Mouse (Mus musculus) liver, embryonic 16.5 days (tissue): ENCODE measurements at regions not wholly inside any gene's neighbourhood (a gene's known extent, or its start where the extent isn't known, plus 50 kb on each side); places are given as distances from the start of the nearest gene placed in this dataset.

ENCODE experiments used
- ATAC-seq: fragments of 200-750 bp; cut with Nextera tagmentation; 2 replicates; pipeline ENCODE4 v1.8.0; 2017; ENCODE audit warnings: low read depth, mild to moderate bottlenecking, moderate number of reproducible peaks, moderate library complexity
- H3K27ac ChIP-seq: fragments of 300-500 bp; sonication (generic); 2 replicates; pipeline ENCODE4 v1.5.1; 2014; ENCODE audit warnings: mild to moderate bottlenecking, low read length
- H3K27me3 ChIP-seq: fragments of 300-500 bp; sonication (generic); 2 replicates; pipeline ENCODE4 v1.6.1; 2014; ENCODE audit warnings: low read depth, low read length, mixed read lengths; ENCODE audit not compliant: control insufficient read depth, insufficient read depth
- H3K36me3 ChIP-seq: fragments of 300-500 bp; sonication (generic); 2 replicates; pipeline ENCODE4 v1.6.1; 2014; ENCODE audit warnings: mild to moderate bottlenecking; ENCODE audit not compliant: control insufficient read depth, insufficient read depth
- H3K4me1 ChIP-seq: fragments of 300-500 bp; sonication (generic); 2 replicates; pipeline ENCODE4 v1.6.1; 2014; ENCODE audit warnings: low read depth, low read length, mixed read lengths; ENCODE audit not compliant: control insufficient read depth
- H3K4me2 ChIP-seq: fragments of 300-500 bp; sonication (generic); 2 replicates; pipeline ENCODE4 v1.6.1; 2014; ENCODE audit warnings: low read depth, low read length, mixed read lengths
- H3K4me3 ChIP-seq: fragments of 300-500 bp; sonication (generic); 2 replicates; pipeline ENCODE4 v1.5.1; 2014; ENCODE audit warnings: low read depth, mild to moderate bottlenecking, low read length
- H3K9ac ChIP-seq: fragments of 300-500 bp; sonication (generic); 2 replicates; pipeline ENCODE4 v1.6.1; 2014; ENCODE audit warnings: low read depth, low read length
- H3K9me3 ChIP-seq: fragments of 300-500 bp; sonication (generic); replicated peaks from 2 replicates; pipeline ENCODE4 v1.6.1; 2016; ENCODE audit warnings: low read length; ENCODE audit not compliant: control insufficient read depth
- WGBS: fragments of 180-500 bp; shearing (Covaris S2); extraction: QIAGEN DNeasy Blood & Tissue Kit; methylation state at CpG from one replicate; pipeline ENCODE4 v1.1.7; 2014; ENCODE audit not compliant: insufficient replicate concordance; 5-methylcytosine and 5-hydroxymethylcytosine counted together

- no peak overlapping the region for H3K4me2 ChIP-seq
- no peak overlapping the region for H3K27ac ChIP-seq
- peaks cover 7% of the 10 kb centered on the region; the same call in 1 of the 2 replicates for H3K27me3 ChIP-seq
- no peaks in the 10 kb centered on the region; the same call in none of the 2 replicates for H3K4me1 ChIP-seq
- H3K4me3 ChIP-seq: no peak overlapping the region
- no peak for ATAC-seq
- WGBS: 89% methylated on average over 4 of the region's 4 CpGs
- H3K36me3 ChIP-seq: no peaks in the 10 kb centered on the region
- no peaks in the 10 kb centered on the region for H3K9me3 ChIP-seq
- no peak overlapping the region for H3K9ac ChIP-seq
Observed at GRCm38 (mm10) chr17:47146640-47147039, 136.3 kb upstream of the Ubr2 start.

GRCm38 (mm10) chr17:47145590-47145989 is 135.2 kb upstream of the Ubr2 start:
- no peaks in the 10 kb centered on the region; the same call in none of the 2 replicates for H3K4me1 ChIP-seq
- 89% methylated on average over 16 of the region's 16 CpGs for WGBS
- H3K4me3 ChIP-seq: no peak overlapping the region
- H3K36me3 ChIP-seq: no peaks in the 10 kb centered on the region
- no peak overlapping the region for H3K4me2 ChIP-seq
- H3K9ac ChIP-seq: no peak overlapping the region
- no peak for ATAC-seq
- no peaks in the 10 kb centered on the region for H3K9me3 ChIP-seq
- H3K27me3 ChIP-seq: peaks cover 18% of the 10 kb centered on the region
- no peak overlapping the region for H3K27ac ChIP-seq

GRCm38 (mm10) chr17:47144996-47145395 is 134.6 kb upstream of the Ubr2 start:
- Histone ChIP-seq H3K9ac (no peak overlapping the region), H3K9me3 (no peaks in the 10 kb centered on the region), H3K4me3 (no peak overlapping the region), H3K27me3 (peaks cover 24% of the 10 kb centered on the region), H3K4me2 (no peak overlapping the region), H3K4me1 (no peaks in the 10 kb centered on the region; the same call in 1 of the 2 replicates), H3K36me3 (no peaks in the 10 kb centered on the region), H3K27ac (no peak overlapping the region)
- 49% methylated on average over 9 of the region's 9 CpGs for WGBS
- no peak for ATAC-seq

GRCm38 (mm10) chr17:47144460-47144859 is 134.1 kb upstream of the Ubr2 start:
- ATAC-seq: no peak
- Histone ChIP-seq H3K4me3 (no peak overlapping the region), H3K9me3 (no peaks in the 10 kb centered on the region), H3K27me3 (peaks cover 29% of the 10 kb centered on the region), H3K9ac (no peak overlapping the region), H3K27ac (no peak overlapping the region), H3K4me2 (no peak overlapping the region), H3K4me1 (no peaks in the 10 kb centered on the region; the same call in 1 of the 2 replicates), H3K36me3 (no peaks in the 10 kb centered on the region)
- 59% methylated on average over 7 of the region's 7 CpGs for WGBS

- ATAC-seq: no peak
- H3K36me3 ChIP-seq: no peaks in the 10 kb centered on the region
- H3K4me1 ChIP-seq: no peaks in the 10 kb centered on the region; the same call in 1 of the 2 replicates
- 69% methylated on average over 7 of the region's 7 CpGs for WGBS
- no peak overlapping the region for H3K4me3 ChIP-seq
- H3K9ac ChIP-seq: no peak overlapping the region
- H3K9me3 ChIP-seq: no peaks in the 10 kb centered on the region
- no peak overlapping the region for H3K4me2 ChIP-seq
- no peak overlapping the region for H3K27ac ChIP-seq
- H3K27me3 ChIP-seq: peaks cover 35% of the 10 kb centered on the region
Observed at GRCm38 (mm10) chr17:47143898-47144297, 133.5 kb upstream of the Ubr2 start.

GRCm38 (mm10) chr17:47142885-47143284 is 132.5 kb upstream of the Ubr2 start:
- Histone ChIP-seq H3K9me3 (no peaks in the 10 kb centered on the region), H3K9ac (no peak overlapping the region), H3K4me3 (no peak overlapping the region), H3K36me3 (no peaks in the 10 kb centered on the region), H3K4me2 (no peak overlapping the region; the same call in 1 of the 2 replicates), H3K27ac (no peak overlapping the region), H3K4me1 (peaks cover 5% of the 10 kb centered on the region; the same call in 1 of the 2 replicates), H3K27me3 (peaks cover 43% of the 10 kb centered on the region)
- WGBS: 31% methylated on average over 7 of the region's 7 CpGs
- ATAC-seq: no peak

- no peak overlapping the region for H3K27ac ChIP-seq
- WGBS: 9% methylated on average over 7 of the region's 7 CpGs
- no peak for ATAC-seq
- H3K4me2 ChIP-seq: peak overlapping the region; percentile 85
- peak overlapping the region; percentile 62 for H3K4me3 ChIP-seq
- no peak overlapping the region for H3K9ac ChIP-seq
- no peaks in the 10 kb centered on the region for H3K9me3 ChIP-seq
- H3K36me3 ChIP-seq: no peaks in the 10 kb centered on the region
- H3K4me1 ChIP-seq: peaks cover 5% of the 10 kb centered on the region; the same call in 1 of the 2 replicates
- H3K27me3 ChIP-seq: peaks cover 43% of the 10 kb centered on the region
Observed at GRCm38 (mm10) chr17:47142276-47142675, 131.9 kb upstream of the Ubr2 start.

- 1% methylated on average over 12 of the region's 12 CpGs for WGBS
Observed at GRCm38 (mm10) chr17:47141843-47142215, 131.5 kb upstream of the Ubr2 start.

GRCm38 (mm10) chr17:47140969-47141842 is 130.8 kb upstream of the Ubr2 start:
- Histone ChIP-seq H3K4me3 (peak overlapping the region; percentile 62), H3K9ac (peak overlapping the region; percentile 48; the same call in 1 of the 2 replicates), H3K27me3 (peaks cover 43% of the 10 kb centered on the region), H3K4me2 (peak overlapping the region; percentile 85), H3K9me3 (no peaks in the 10 kb centered on the region), H3K36me3 (no peaks in the 10 kb centered on the region), H3K27ac (no peak overlapping the region; the same call in 1 of the 2 replicates), H3K4me1 (peaks cover 5% of the 10 kb centered on the region; the same call in 1 of the 2 replicates)
- under 1% methylated on average over 35 of the region's 35 CpGs for WGBS
- ATAC-seq: peak; percentile 16; the same call in 1 of the 2 replicates

More at GRCm38 (mm10) chr17:47141843-47142215, 131.5 kb upstream of the Ubr2 start:
- H3K4me1 ChIP-seq: peaks cover 5% of the 10 kb centered on the region; the same call in 1 of the 2 replicates
- H3K27ac ChIP-seq: no peak overlapping the region
- H3K4me2 ChIP-seq: peak overlapping the region; percentile 85
- H3K9ac ChIP-seq: 0 out of 2 replicates have a peak overlapping the region, but pooled peaks have one; percentile 48
- no peaks in the 10 kb centered on the region for H3K36me3 ChIP-seq
- peak overlapping the region; percentile 62 for H3K4me3 ChIP-seq
- H3K9me3 ChIP-seq: no peaks in the 10 kb centered on the region
- H3K27me3 ChIP-seq: peaks cover 43% of the 10 kb centered on the region
- ATAC-seq: no peak
